Mouse (Mus musculus): Measurements from ENCODE around the gene Ppp3ca.

GRCm38 (mm10) chr3:136812162-136812561 is 142.2 kb downstream of the Ppp3ca start:
- TF ChIP-seq CTCF (IDR thresholded peaks at IDR 0.05; ENCODE audit: extremely low read depth, insufficient read depth, insufficient read length, insufficient replicate concordance) (no peak), POLR2A (IDR thresholded peaks at IDR 0.05; ENCODE audit: low read depth, low read length) (no peak)
